Mouse (Mus musculus): ENCODE results near the gene Thbd.

Thbd gene

GRCm38 (mm10) chr2:148421706-148422105, 13.7 kb upstream of the Thbd start:
- DNase-seq (ENCODE audit: low spot score), result no peak

- no peak for DNase-seq (ENCODE audit: low spot score)
Measured at GRCm38 (mm10) chr2:148421112-148421511, 13.1 kb upstream of the Thbd start.

- DNase-seq (ENCODE audit: low spot score), result no peak
Measured at GRCm38 (mm10) chr2:148419776-148420175, 11.8 kb upstream of the Thbd start.

- no peak for DNase-seq (ENCODE audit: low spot score)
Measured at GRCm38 (mm10) chr2:148419151-148419550, 11.2 kb upstream of the Thbd start.

- DNase-seq (ENCODE audit: low spot score), result no peak
Measured at GRCm38 (mm10) chr2:148409821-148410220, 1.8 kb upstream of the Thbd start.

GRCm38 (mm10) chr2:148409141-148409540, 1.2 kb upstream of the Thbd start:
- no peak for DNase-seq (ENCODE audit: low spot score)

GRCm38 (mm10) chr2:148408761-148409120, 753 bp upstream of the Thbd start:
- no peak for DNase-seq (ENCODE audit: low spot score)

GRCm38 (mm10) chr2:148406971-148407869, 768 bp downstream of the Thbd start:
- DNase-seq (ENCODE audit: low spot score), result no peak

GRCm38 (mm10) chr2:148406160-148406970, 1.6 kb downstream of the Thbd start:
- DNase-seq (ENCODE audit: low spot score), result no peak

- no peak for DNase-seq (ENCODE audit: low spot score)
Measured at GRCm38 (mm10) chr2:148404906-148405305, 3.1 kb downstream of the Thbd start.

- no peak for DNase-seq (ENCODE audit: low spot score)
Measured at GRCm38 (mm10) chr2:148402227-148402626, 5.8 kb downstream of the Thbd start.

GRCm38 (mm10) chr2:148398901-148399685, 8.9 kb downstream of the Thbd start:
- DNase-seq (ENCODE audit: low spot score), result no peak

GRCm38 (mm10) chr2:148397784-148398100, 10.2 kb downstream of the Thbd start:
- DNase-seq (ENCODE audit: low spot score), result no peak

GRCm38 (mm10) chr2:148397015-148397783, 10.8 kb downstream of the Thbd start:
- no peak for DNase-seq (ENCODE audit: low spot score)

- no peak for DNase-seq (ENCODE audit: low spot score)
Measured at GRCm38 (mm10) chr2:148396209-148396608, 11.8 kb downstream of the Thbd start.

- no peak for DNase-seq (ENCODE audit: low spot score)
Measured at GRCm38 (mm10) chr2:148395131-148396051, 12.6 kb downstream of the Thbd start, which contains the start of gene Sstr4. TSS of gene Sstr4 (plus strand) at chr2:148395344.

- no peak for DNase-seq (ENCODE audit: low spot score)
Measured at GRCm38 (mm10) chr2:148393846-148394245, 14.1 kb downstream of the Thbd start.

- no peak for DNase-seq (ENCODE audit: low spot score)
Measured at GRCm38 (mm10) chr2:148393149-148393548, 14.8 kb downstream of the Thbd start.

- DNase-seq (ENCODE audit: low spot score), result no peak
Measured at GRCm38 (mm10) chr2:148387652-148388581, 20.1 kb downstream of the Thbd start.

Measured in layer of hippocampus, adult 9-10 months (tissue).